Mouse (Mus musculus): Measurements from ENCODE around the gene Lrrc8c.

DNA sequence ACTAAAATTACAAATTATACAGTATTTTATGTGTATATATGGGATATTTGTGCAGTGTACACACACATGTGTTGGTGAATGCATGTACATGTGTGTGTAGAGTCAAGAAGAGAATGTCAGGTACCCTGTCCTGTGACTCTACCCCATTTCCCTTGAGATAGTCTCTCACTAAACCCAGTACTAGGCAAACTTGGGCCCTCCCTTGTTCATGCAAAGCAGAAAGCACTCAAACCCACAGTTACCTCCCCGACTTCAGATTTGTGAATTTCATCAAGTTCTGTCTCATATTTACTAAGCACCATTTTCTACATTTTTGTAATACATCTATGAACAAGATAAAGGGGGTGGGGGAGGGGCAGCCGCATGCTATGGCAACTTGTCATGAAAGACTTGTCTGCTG lies 50.0 kb downstream of the Lrrc8c start:
- no peak for TF ChIP-seq CTCF (IDR thresholded peaks at IDR 0.05; ENCODE audit: low read depth)
- no peak for TF ChIP-seq EP300 (IDR thresholded peaks at IDR 0.05; ENCODE audit: low read depth)

Data from liver, embryonic 14.5 days (tissue).